Comparison of ENCODE assay signal across 25 mouse cellular contexts in the genomic region with DNA sequence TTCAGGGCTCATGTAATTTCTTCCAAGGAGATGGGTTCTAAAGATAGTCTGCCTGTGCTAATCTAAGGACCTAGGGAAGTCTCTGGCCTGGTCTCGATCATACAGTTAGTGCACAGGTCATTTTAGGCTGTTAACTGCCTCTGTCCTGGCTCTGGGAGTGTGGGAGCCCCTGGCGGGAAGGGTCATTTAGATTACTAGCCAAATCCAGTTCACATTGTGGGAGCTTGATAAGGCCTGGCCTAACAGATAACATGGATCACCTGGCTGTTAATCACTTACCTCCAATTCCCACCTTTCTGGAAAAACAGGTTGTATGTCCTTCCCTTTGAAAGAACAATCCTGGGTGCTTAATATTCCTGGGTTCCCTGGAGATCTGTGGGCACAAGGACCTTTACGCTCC.
"Had no signal": no experiment of that assay in that cellular context is flagged by ENCODE, and none has a peak within 500 bp of the region (broad histone marks: within the 10 kb centered on the region; RNA-seq: fewer than 3 reads in every experiment).

No protein-coding gene starts in this region.

- H3K9ac ChIP-seq: forebrain, postnatal 0 days; heart, embryonic 13.5 days; heart, embryonic 15.5 days; hindbrain, embryonic 12.5 days; hindbrain, embryonic 14.5 days; limb, embryonic 13.5 days; limb, embryonic 15.5 days; liver, embryonic 12.5 days had no signal

- H3K4me2 ChIP-seq: heart, embryonic 11.5 days; heart, embryonic 13.5 days; heart, embryonic 15.5 days; hindbrain, embryonic 12.5 days; hindbrain, embryonic 14.5 days; limb, embryonic 13.5 days; limb, embryonic 15.5 days; liver, embryonic 12.5 days had no signal

- H3K9me3 ChIP-seq: heart, embryonic 13.5 days; heart, embryonic 15.5 days; hindbrain, embryonic 12.5 days; limb, embryonic 13.5 days; limb, embryonic 15.5 days; liver, embryonic 12.5 days had no signal

- H3K27me3 ChIP-seq: heart, embryonic 13.5 days; heart, embryonic 15.5 days; hindbrain, embryonic 12.5 days; limb, embryonic 13.5 days; limb, embryonic 15.5 days; liver, embryonic 12.5 days had no signal

- H3K36me3 ChIP-seq: heart, embryonic 13.5 days; heart, embryonic 15.5 days; hindbrain, embryonic 12.5 days; limb, embryonic 13.5 days; limb, embryonic 15.5 days; liver, embryonic 12.5 days had no signal

- DNase-seq: forebrain, postnatal 0 days; gastrocnemius, postnatal 14 days; gastrocnemius, postnatal 36 days; heart, adult 11 months; heart, adult 2 months; heart, postnatal 14 days; heart, postnatal 36 days; kidney, adult 18-20 months; kidney, adult 8-10 months; kidney, postnatal 10 days; kidney, postnatal 25 days; kidney, postnatal 4 days; left cerebral cortex, postnatal 4 days had no signal

- H3K4me1 ChIP-seq: limb, embryonic 13.5 days; limb, embryonic 15.5 days; liver, embryonic 12.5 days had no signal

- ATAC-seq: forebrain, postnatal 0 days; hindbrain, embryonic 16.5 days; inflammation-experienced regulatory T-cells, adult 6 months; liver, embryonic 12.5 days had no signal

- H3K27ac ChIP-seq: heart, adult 2 months; heart, embryonic 13.5 days; heart, embryonic 15.5 days; hindbrain, embryonic 12.5 days; hindbrain, embryonic 14.5 days; layer of hippocampus, adult 2 months; left cerebral cortex, adult 2 months; limb, embryonic 13.5 days; limb, embryonic 15.5 days; liver, embryonic 12.5 days had no signal

- H3K4me3 ChIP-seq: heart, adult 2 months; heart, embryonic 13.5 days; heart, embryonic 15.5 days; hindbrain, embryonic 12.5 days; layer of hippocampus, adult 2 months; left cerebral cortex, adult 2 months; limb, embryonic 13.5 days; limb, embryonic 15.5 days; liver, embryonic 12.5 days had no signal
